Mouse (Mus musculus) intestine, embryonic 15.5 days (tissue): ENCODE results near the gene Ankrd37. TPM values are rescaled to one million over a fixed set of nuclear protein-coding genes. Genes with fewer than 3 reads are reported as not detected.

Source experiments
- ATAC-seq: fragments of 200-750 bp; cut with Nextera tagmentation; 2 replicates; pipeline ENCODE4 v1.8.0; 2017; ENCODE audit warnings: moderate TSS enrichment, moderate library complexity
- H3K27ac ChIP-seq: fragments of 300-500 bp; sonication (generic); 2 replicates; pipeline ENCODE4 v1.5.1; 2015; ENCODE audit warnings: mild to moderate bottlenecking, inconsistent platforms
- H3K27me3 ChIP-seq: fragments of 300-500 bp; sonication (generic); replicated peaks from 2 replicates; pipeline ENCODE4 v1.6.1; 2015; ENCODE audit warnings: inconsistent platforms
- H3K36me3 ChIP-seq: fragments of 300-500 bp; sonication (generic); 2 replicates; pipeline ENCODE4 v1.6.1; 2015; ENCODE audit warnings: inconsistent platforms
- H3K4me1 ChIP-seq: fragments of 300-500 bp; sonication (generic); replicated peaks from 2 replicates; pipeline ENCODE4 v1.6.1; 2015; ENCODE audit warnings: inconsistent platforms
- H3K4me2 ChIP-seq: fragments of 300-500 bp; sonication (generic); replicated peaks from 2 replicates; pipeline ENCODE4 v1.6.1; 2015; ENCODE audit warnings: mild to moderate bottlenecking, inconsistent platforms
- H3K4me3 ChIP-seq: fragments of 300-500 bp; sonication (generic); replicated peaks from 2 replicates; pipeline ENCODE4 v1.5.1; 2015; ENCODE audit warnings: inconsistent platforms
- H3K9ac ChIP-seq: fragments of 300-500 bp; sonication (generic); 2 replicates; pipeline ENCODE4 v1.6.1; 2015; ENCODE audit warnings: inconsistent platforms
- H3K9me3 ChIP-seq: fragments of 300-500 bp; sonication (generic); 2 replicates; pipeline ENCODE4 v1.6.1; 2016; ENCODE audit warnings: inconsistent platforms
- WGBS: fragments of 180-500 bp; shearing (Covaris S2); methylation state at CpG from one replicate; pipeline ENCODE4 v1.1.7; 2015; 5-methylcytosine and 5-hydroxymethylcytosine counted together
- polyA plus RNA-seq: library from polyadenylated mRNA; unstranded; fragments of >200 nt; fragmentation: Nextera tagmentation; extraction: Ambion mirVana; gene quantifications from 2 replicates; pipeline ENCODE4 v1.2.1, GENCODE M21; 2015

Gene Ankrd37
- 37.7 and 42.0 TPM in 2 replicates for polyA plus RNA-seq

DNA sequence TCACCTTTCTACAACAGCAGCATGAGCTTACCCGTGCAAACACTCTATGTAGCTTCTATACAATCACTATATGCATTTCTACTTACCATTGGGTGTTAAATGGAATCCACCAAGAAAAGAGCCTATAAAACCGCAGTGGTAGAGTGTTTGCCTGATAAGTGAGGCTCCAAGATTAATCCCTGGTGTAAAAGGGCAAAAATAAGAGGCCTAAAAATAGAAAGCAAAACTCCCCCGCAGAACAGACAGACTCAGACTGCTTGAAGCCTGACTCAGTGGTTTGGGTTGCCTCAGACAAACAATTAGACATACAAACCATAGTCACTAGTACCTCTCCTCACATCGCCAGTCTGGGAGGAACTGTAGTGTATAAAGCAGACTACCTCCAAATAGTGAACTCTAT is at the start of gene Ankrd37:
Gene Ankrd37 (minus strand): TSS at position 112 of the 400 bp plus-strand sequence.
- Histone ChIP-seq H3K9ac (no peak within 1 kb of the TSS), H3K9me3 (no peaks in the 10 kb centered on the region), H3K27me3 (no peaks in the 10 kb centered on the region), H3K4me1 (0 out of 2 replicates have a peak, but pooled peaks cover 3% of the 10 kb centered on the region), H3K4me2 (peak within 1 kb of the TSS; percentile 8; the same call in 1 of the 2 replicates), H3K27ac (peak within 1 kb of the TSS; percentile 67), H3K36me3 (no peaks in the 10 kb centered on the region), H3K4me3 (no peak within 1 kb of the TSS)
- WGBS, result 51% methylated on average over 4 of the region's 4 CpGs
- ATAC-seq, result 0 out of 2 replicates have a peak, but pooled peaks have one; percentile 16

DNA sequence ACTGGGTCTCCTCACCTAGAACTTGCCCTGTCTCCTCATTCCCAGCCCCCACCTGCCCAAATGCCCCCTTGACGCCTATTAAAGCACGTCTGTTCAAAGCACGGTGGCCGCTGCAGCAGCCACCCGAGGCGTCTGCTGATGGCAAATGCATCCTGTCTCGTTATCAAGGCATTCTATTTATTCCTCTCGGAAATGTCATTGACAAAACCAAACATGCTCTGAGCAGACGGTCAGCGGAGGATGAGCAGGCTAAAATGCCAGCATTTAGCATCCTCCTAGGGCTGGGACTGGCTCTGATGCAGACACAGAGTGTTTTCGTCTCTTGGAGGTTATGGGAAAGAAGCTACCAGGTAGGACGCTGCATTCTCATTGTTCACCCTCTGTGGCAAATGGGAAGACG is 34.8 kb upstream of the Ankrd37 start:
- Histone ChIP-seq H3K9me3 (no peaks in the 10 kb centered on the region), H3K27me3 (no peaks in the 10 kb centered on the region), H3K36me3 (peaks cover 10% of the 10 kb centered on the region; the same call in 1 of the 2 replicates), H3K9ac (no peak overlapping the region), H3K27ac (no peak overlapping the region), H3K4me3 (no peak overlapping the region), H3K4me1 (no peaks in the 10 kb centered on the region; the same call in 1 of the 2 replicates), H3K4me2 (no peak overlapping the region)
- ATAC-seq, result no peak
- WGBS, result 77% methylated on average over 13 of the region's 13 CpGs

DNA sequence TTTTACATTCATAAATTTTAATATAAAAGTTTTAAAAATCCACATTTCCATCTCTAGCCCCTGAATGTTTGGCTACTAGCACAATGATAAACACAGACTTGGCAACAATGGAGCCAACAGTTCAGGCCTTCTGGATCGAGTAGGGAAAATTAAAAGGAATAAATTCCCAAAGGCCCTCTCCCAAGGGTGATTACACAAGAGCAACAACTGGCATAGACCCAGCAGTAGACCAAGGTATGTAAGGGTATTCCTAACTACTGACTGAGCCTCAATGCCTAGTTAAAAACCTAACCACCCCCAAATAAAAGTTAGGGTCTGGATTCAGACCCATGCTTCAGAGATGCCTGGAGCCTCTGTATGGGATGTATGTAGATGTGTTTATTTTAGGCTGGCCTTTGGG is 34.2 kb upstream of the Ankrd37 start:
- H3K27me3 ChIP-seq, result no peaks in the 10 kb centered on the region
- no peaks in the 10 kb centered on the region for H3K9me3 ChIP-seq
- peaks cover 10% of the 10 kb centered on the region; the same call in 1 of the 2 replicates for H3K36me3 ChIP-seq
- no peak overlapping the region for H3K9ac ChIP-seq
- no peak overlapping the region for H3K27ac ChIP-seq
- ATAC-seq, result no peak
- WGBS, result 80% methylated on average over 1 of the region's 1 CpGs
- H3K4me1 ChIP-seq, result no peaks in the 10 kb centered on the region; the same call in 1 of the 2 replicates
- H3K4me3 ChIP-seq, result no peak overlapping the region
- H3K4me2 ChIP-seq, result no peak overlapping the region

DNA sequence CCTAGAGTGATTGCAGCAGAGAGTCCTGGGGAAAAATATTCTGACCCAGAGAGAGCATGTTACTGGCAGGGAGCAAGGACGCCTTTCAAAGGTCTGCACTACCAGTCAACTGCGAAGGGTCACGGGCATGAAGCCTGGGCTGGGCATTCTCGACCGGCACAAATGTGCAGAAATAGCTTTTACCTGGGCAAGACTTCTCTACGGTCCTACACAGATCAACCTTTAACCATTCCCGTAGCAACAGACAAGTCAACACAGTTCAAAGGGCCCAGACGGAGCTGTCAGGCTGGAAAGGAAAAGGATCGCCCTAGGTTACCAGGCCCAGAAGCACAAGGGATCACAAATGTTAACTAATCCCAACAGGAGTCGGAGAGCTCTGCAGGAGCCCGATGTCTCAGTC is 30.7 kb upstream of the Ankrd37 start:
- Histone ChIP-seq H3K4me1 (peaks cover 3% of the 10 kb centered on the region; the same call in 1 of the 2 replicates), H3K4me3 (no peak overlapping the region), H3K9me3 (no peaks in the 10 kb centered on the region), H3K27ac (no peak overlapping the region), H3K36me3 (0 out of 2 replicates have a peak, but pooled peaks cover 6% of the 10 kb centered on the region), H3K9ac (no peak overlapping the region), H3K27me3 (no peaks in the 10 kb centered on the region), H3K4me2 (no peak overlapping the region)
- WGBS, result 66% methylated on average over 11 of the region's 11 CpGs
- no peak; the same call in 1 of the 2 replicates for ATAC-seq

DNA sequence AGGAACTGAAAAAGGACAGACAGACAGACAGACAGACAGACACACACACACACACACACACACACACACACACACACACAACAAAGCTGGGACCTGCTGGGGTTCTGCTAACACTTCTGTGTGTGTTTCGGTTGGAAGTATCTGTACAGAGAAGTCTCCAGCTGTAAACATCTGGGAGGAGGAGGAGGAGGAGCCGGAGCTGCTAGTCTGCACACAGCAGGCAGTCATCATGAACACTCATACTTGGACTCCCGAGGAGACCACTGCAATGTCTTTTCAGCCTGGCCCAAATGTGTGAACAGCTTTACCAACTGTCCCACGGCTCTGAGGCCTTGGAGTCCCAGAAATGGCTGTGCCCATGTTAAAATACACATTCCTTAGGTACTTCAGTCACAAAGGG is 18.9 kb upstream of the Ankrd37 start:
- ATAC-seq, result peak; percentile 58; the same call in 1 of the 2 replicates
- Histone ChIP-seq H3K9ac (no peak overlapping the region), H3K36me3 (no peaks in the 10 kb centered on the region), H3K4me3 (no peak overlapping the region), H3K4me2 (no peak overlapping the region), H3K27ac (no peak overlapping the region), H3K27me3 (no peaks in the 10 kb centered on the region), H3K4me1 (no peaks in the 10 kb centered on the region), H3K9me3 (no peaks in the 10 kb centered on the region)
- 42% methylated on average over 4 of the region's 4 CpGs for WGBS

DNA sequence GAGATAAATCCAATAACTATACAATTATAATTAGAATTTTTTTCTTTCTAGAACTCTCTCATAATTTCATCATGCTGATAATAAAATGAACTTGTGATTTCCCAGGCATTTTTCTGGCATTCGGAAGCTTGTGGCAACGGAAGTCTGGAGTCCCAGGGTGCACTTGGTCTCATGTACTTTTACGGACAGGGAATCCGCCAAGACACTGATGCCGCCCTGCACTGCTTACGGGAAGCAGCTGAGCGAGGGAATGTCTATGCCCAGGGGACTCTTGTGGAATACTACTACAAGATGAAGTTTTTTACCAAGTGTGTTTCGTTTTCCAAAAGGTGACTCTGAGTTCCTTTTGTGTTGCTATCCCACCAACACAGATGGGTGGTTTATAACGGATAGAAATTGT is 17.3 kb upstream of the Ankrd37 start:
- ATAC-seq, result no peak
- no peak overlapping the region for H3K4me2 ChIP-seq
- no peaks in the 10 kb centered on the region for H3K27me3 ChIP-seq
- H3K27ac ChIP-seq, result no peak overlapping the region
- no peak overlapping the region for H3K9ac ChIP-seq
- H3K9me3 ChIP-seq, result no peaks in the 10 kb centered on the region
- no peaks in the 10 kb centered on the region for H3K36me3 ChIP-seq
- no peaks in the 10 kb centered on the region for H3K4me1 ChIP-seq
- 93% methylated on average over 9 of the region's 9 CpGs for WGBS
- no peak overlapping the region for H3K4me3 ChIP-seq

DNA sequence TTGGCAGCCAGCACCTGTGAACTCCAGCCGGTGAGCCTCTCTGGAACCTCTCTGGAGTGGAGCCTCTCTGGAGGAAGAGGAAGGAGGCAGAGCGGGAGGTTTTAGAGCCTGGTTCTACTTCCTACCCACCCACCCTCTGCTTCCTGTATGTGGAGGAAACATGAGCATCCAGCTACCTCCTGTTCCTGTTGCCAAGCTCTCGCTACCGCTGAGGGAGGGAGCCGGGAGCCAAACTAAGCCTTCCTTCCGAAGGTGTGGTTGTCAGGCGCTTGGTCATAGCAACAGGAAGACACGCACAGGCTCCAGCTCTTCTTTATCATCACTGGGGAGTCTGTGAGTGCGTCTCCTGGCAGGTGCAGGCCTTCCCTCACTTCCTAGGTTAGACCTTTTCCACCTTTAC is 16.7 kb upstream of the Ankrd37 start:
- no peak for ATAC-seq
- Histone ChIP-seq H3K4me1 (no peaks in the 10 kb centered on the region), H3K27me3 (no peaks in the 10 kb centered on the region), H3K9me3 (no peaks in the 10 kb centered on the region), H3K4me2 (no peak overlapping the region), H3K27ac (no peak overlapping the region), H3K4me3 (no peak overlapping the region), H3K9ac (no peak overlapping the region), H3K36me3 (no peaks in the 10 kb centered on the region)
- WGBS, result 87% methylated on average over 9 of the region's 9 CpGs

DNA sequence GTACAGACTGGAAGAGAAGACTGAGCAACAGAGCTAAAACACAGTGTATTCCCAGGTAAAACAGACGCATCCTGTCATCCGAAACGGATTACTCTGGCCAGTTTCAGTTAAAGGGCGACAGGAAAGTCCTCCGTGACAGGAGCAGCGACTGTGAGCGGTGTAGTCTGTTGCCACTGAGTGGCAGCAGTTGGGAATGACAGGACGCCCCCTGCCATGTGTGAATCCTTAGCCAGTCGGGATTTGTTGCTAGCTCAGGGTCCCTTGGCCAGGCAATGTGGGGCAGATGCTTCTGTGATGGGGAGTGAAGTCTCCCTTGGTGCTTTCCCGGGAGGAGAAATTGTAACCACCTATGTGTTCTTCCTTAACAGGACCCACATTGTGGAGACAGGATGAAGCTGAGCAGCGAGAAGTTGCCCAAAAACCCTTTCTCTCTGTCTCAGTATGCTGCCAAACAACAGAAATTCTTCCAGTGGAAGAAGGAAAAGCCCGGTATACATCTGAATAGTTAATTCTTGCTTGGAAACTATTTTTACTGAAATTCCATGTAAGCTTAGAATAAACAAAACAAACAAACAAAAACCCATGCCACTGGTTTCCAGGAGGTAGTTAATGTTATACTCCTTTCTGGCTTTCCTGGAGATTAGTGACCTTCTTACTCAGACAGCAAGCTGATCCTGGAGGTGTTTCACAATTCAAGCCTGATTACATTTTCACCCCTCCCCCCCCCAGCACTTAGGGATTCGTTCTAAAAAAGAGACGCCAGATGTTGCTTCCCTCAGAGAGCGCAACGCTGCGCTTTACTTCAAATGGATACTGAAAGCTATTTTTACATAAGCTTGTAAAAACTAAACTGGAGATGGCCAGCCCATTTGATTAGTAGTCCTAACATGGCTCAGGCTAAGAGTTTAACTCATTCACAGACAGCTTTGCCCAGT is 5.5 kb upstream of the Ankrd37 start:
- 13% methylated on average over 17 of the region's 17 CpGs for WGBS
- H3K4me1 ChIP-seq, result 0 out of 2 replicates have a peak, but pooled peaks cover 10% of the 10 kb centered on the region
- ATAC-seq, result peak; percentile 20; the same call in 1 of the 2 replicates
- no peaks in the 10 kb centered on the region for H3K27me3 ChIP-seq
- H3K4me2 ChIP-seq, result peak overlapping the region; percentile 43
- no peak overlapping the region for H3K9ac ChIP-seq
- H3K36me3 ChIP-seq, result no peaks in the 10 kb centered on the region
- H3K4me3 ChIP-seq, result no peak overlapping the region
- H3K27ac ChIP-seq, result peak overlapping the region; percentile 51; the same call in 1 of the 2 replicates
- H3K9me3 ChIP-seq, result no peaks in the 10 kb centered on the region

DNA sequence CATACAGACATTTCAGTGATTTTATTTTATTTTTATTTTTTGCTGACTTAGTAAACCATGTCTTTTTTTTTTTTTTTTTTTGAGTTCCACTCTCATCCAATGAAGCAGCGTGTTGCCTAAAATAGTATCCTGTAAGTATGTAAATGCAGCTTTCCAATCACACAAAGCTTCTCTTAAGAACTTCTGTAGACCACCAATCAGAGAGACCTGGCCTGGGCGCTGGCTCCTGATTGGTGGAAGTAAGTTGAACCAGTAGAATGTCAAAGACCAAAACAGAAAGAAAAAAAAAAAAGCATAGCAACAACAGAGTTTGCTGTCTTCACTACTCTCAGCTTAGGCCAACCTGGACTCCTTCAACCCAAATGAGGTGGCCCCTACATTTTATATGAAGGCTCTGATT is 4.8 kb upstream of the Ankrd37 start:
- Histone ChIP-seq H3K9ac (no peak overlapping the region), H3K4me1 (0 out of 2 replicates have a peak, but pooled peaks cover 10% of the 10 kb centered on the region), H3K4me3 (no peak overlapping the region), H3K36me3 (no peaks in the 10 kb centered on the region), H3K27ac (no peak overlapping the region), H3K4me2 (peak overlapping the region; percentile 43), H3K9me3 (no peaks in the 10 kb centered on the region), H3K27me3 (no peaks in the 10 kb centered on the region)
- 75% methylated on average over 2 of the region's 2 CpGs for WGBS
- ATAC-seq, result no peak

DNA sequence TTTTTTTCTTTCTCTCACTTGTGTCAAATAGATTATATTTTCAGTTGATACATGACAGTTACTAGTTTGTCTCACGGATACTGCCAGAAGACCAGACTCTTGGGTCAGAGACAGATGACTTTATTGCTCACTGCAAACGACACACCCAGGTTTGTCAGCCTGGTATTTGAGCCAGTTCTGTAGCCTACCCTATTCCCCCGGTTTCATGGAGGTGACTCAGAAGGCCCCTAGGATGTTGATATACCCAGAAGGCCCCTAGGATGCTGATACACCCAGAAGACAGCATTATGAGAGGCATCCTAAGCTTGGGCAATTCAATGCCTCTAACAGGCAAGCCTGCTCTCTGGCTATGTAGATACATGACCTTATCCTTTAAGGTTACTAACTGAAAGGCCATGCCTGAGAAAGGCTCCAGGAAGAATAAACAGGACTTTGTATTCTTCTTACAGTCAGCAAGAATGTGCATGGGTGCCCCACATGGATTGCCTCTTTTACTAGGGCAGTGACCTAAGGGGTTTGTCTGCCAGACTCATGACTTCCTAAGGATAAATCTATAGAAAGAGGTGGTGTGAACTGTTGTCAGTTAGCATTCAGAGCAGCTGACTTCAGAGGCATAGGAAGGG is 1.7 kb upstream of the Ankrd37 start:
- H3K27me3 ChIP-seq, result no peaks in the 10 kb centered on the region
- no peak overlapping the region for H3K4me2 ChIP-seq
- peak; percentile 76 for ATAC-seq
- 0 out of 2 replicates have a peak, but pooled peaks cover 10% of the 10 kb centered on the region for H3K4me1 ChIP-seq
- peak overlapping the region; percentile 66 for H3K27ac ChIP-seq
- H3K36me3 ChIP-seq, result no peaks in the 10 kb centered on the region
- H3K9me3 ChIP-seq, result no peaks in the 10 kb centered on the region
- H3K4me3 ChIP-seq, result no peak overlapping the region
- no peak overlapping the region for H3K9ac ChIP-seq
- 26% methylated on average over 3 of the region's 3 CpGs for WGBS

DNA sequence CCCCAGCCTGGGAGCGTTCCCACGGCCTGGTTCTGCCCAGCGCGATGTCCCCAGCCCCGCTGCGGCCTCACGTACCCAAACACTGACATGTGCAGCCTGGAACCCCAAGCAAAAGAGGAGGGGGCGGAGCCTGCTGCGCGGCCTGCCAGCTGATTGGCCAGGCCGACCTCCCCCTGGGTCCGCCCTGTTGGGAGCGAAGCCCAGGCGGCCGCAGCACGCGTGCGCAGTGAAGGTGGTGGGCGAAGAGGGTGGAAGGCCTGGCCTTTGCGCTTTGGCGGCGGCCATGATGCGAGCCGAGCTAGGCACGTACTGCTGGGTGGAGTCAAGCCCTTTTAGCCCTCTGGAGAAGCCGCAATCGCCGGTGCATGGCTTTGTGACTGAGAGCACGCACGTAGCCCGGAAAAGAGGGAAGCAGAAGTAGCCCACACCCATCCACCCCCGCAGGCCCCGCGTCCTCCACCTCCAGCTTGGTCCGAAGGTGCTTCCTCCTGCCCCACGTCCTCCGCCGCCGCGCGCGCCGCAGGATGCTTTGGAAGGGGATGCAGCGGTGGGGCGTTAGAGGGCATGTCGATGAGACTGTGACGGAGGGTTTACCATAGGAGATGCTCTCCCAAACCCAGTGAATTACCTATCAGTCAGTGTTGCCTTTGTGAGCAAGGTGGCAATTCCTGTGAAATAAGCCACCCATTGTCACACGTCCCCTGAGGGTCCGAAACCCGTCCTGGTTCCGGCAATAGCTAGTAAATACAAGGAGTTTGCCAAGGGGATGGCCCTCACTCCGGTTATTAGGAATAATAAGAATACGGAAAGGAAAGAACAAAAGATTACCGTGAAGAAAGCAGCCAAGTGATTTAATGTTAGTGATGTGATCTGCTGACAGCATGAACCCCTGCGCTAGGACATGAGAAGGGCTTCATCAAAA is 5.5 kb downstream of the Ankrd37 start:
- ATAC-seq, result peak; percentile 98
- WGBS, result 6% methylated on average over 55 of the region's 55 CpGs
- H3K4me3 ChIP-seq, result peak overlapping the region; percentile 46
- peak overlapping the region; percentile 92 for H3K27ac ChIP-seq
- peak overlapping the region; percentile 55 for H3K9ac ChIP-seq
- peak overlapping the region; percentile 77 for H3K4me2 ChIP-seq
- H3K36me3 ChIP-seq, result no peaks in the 10 kb centered on the region
- H3K4me1 ChIP-seq, result no peaks in the 10 kb centered on the region; the same call in 1 of the 2 replicates
- no peaks in the 10 kb centered on the region for H3K9me3 ChIP-seq
- no peaks in the 10 kb centered on the region for H3K27me3 ChIP-seq
